Mouse (Mus musculus) small intestine, adult 2 months (tissue): ENCODE data around the gene Pdgfd.

Source experiments
- CTCF ChIP-seq: fragments of 200-500 bp; IDR thresholded peaks from 2 replicates; pipeline ENCODE4 v1.5.1; 2012; ENCODE audit warnings: low read depth, mild to moderate bottlenecking, control low read depth, inconsistent platforms, low read length, moderate library complexity, mixed read lengths; ENCODE audit not compliant: insufficient replicate concordance, insufficient read length; ENCODE audit errors: extremely low read depth
- POLR2A ChIP-seq: fragments of 200-500 bp; IDR thresholded peaks from 2 replicates; pipeline ENCODE4 v1.6.1; 2012; ENCODE audit warnings: low read depth, mild to moderate bottlenecking, control low read depth, inconsistent platforms, low read length, moderate library complexity

GRCm38 (mm10) chr9:6298547-6298946 is 130.2 kb downstream of the Pdgfd start:
- TF ChIP-seq CTCF (no peak), POLR2A (no peak)
